Mouse (Mus musculus) left cerebral cortex, adult 8-10 months (tissue): ENCODE data around the gene Nmur2. TPM values are rescaled to one million over a fixed set of nuclear protein-coding genes. Genes with fewer than 3 reads are reported as not detected.

Experiments
- DNase-seq, 2 experiments: peaks; one replicate each; pipeline ENCODE4 v3.0.0; 2022; ENCODE audit warnings: low spot score in 2 of 2
- total RNA-seq, 4 experiments: library from RNA; stranded (reverse); gene quantifications; 2 replicates each; pipeline ENCODE4 v1.2.4; 2022

Gene Nmur2
- total RNA-seq: under 1 TPM in 2 of 4 experiments, not detected in 2; 0.17 to 0.26 TPM

DNA sequence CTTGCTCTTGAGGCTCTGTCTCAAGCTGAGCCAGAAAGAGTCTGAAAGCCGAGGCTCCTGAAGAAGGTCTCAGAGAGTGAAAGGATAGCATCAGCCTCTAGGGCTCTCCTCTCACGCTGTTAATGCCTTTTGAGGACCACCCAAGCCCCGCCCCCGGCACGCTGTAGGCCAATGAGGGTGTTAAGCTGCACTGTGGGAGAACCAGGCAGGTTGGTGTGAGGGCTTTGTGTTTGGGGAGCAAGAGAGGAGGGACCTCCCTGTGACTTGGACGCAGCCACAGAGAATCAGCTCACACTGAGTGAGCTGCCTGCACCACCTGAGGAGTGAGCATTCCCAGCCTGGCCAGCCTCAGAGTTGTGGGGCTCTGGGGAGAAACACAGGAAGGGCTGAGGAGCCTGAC, at the start of gene Nmur2:
Gene Nmur2 (minus strand): TSS at position 94 of the 400 bp plus-strand sequence.
- DNase-seq: no peak

DNA sequence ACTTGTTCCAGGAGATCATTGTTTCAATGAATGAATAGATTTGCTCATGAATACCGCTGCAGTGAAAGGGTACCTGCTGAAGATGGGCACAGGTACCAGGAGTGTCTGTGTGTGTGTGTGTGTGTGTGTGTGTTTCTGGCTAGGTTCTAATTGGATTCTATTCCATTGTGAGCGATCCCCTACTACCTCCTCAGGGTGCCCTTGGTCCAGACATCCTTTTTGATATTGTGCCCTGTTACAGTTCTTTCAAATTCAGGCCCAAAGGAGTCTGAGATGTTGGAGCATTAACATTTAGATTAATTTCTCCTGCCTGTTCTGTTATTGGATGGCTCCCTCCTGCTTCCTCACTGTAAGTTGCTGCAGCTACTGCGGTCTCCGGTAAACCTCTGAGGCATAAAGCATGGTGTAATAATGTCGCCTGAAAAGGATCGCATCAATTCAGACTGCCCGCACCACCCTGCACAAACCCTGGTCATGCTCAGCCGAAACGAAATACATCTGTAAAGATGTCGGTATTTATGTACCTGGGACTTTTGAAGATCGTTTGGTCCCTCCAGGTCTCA, 48.4 kb upstream of the Nmur2 start:
- DNase-seq: no peak

DNA sequence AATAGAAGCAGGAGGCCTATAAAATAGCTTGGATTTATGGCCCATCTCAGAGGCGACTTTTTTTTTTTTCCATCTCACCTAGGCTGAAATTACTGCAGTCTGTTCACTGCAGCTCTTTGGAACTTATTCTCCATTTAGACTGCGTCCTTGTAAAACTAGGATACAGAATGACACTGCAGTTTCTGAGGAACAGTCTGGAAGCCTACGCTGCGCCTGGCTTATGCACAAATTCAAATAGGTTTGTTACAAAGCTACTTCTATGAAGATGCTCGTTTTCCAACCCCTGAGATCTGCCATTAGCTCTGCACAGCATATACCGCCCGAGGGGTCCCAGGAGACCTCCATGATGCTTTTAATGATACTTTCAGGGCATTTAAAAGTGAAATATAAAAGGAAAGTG, 31.3 kb upstream of the Nmur2 start:
- peak; percentile 9 to 46 for DNase-seq

DNA sequence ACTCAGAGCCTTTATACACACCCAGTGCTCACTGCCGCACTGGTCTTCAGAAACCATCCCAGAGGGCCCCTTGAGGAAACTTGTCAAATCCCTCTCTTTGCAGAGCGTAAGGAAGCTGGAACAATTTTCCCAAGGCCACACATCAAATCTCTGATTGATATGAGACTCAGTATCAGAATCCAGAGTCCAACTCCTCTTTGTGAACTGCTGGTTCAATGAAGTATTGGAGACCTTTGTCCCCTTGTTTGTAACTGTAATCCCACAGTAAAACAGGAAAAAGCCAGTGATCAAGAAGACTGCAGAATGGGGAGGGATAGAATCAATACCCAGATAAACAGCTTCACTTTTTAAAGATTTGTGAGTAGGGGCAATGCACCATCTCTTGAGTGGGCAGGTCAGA, 28.8 kb upstream of the Nmur2 start:
- no peak for DNase-seq

DNA sequence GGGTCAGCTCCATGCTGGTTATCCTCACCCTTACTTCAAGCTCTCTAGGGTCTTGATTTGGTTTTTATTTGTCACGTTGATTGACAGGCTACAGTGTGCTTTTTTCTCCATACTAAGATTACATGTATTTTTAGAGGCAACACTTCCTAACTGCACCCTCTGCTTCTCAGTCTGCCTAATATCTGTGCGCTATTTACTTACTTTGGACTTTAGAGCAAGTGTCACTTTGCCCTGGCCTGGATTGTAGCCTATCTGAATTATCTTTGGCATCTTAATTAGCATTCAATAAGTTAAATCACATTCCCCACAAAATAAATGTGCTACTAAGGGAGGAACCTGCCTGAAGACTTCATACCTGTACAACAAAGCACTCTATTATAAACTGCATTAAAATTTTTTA, 24.3 kb upstream of the Nmur2 start:
- DNase-seq: no peak

DNA sequence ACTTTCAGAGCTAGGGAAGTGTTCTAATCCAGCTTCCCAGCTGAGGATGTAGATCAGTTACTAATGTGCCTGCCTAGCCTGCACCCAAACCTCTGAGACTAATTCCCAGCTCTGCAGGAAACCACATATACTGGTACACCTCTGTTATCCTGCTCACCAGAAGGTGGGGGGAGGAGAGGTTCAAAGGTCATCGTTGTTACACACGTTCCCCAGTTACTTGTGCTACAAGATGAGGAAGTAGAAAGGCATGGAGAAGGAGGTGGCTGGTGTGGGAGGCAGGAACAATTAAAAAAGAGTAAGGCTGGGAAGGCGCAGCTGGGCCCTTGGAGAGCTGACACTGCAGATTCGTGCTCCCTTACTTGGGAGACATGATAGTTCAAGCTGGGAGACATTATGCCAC, 23.8 kb upstream of the Nmur2 start:
- DNase-seq: no peak

DNA sequence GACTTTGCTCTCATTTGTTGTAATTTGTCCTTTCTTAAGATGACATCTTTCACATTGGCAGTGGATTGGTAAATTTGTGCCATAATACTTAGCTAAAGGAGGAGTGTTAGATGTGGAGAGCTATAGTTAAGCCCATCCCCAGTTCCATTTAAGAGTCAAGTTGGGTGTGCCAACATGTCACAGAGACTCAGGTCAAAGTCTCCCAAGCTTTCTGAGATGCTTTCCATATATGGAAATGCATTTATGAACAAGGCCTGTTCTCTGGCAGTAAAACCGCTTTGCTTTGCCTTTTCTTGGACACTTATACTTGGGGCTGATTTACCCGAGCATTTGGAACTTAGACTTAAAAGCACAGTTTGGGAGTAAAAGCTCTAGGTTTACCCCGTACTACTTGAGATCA, 18.4 kb upstream of the Nmur2 start:
- no peak for DNase-seq

DNA sequence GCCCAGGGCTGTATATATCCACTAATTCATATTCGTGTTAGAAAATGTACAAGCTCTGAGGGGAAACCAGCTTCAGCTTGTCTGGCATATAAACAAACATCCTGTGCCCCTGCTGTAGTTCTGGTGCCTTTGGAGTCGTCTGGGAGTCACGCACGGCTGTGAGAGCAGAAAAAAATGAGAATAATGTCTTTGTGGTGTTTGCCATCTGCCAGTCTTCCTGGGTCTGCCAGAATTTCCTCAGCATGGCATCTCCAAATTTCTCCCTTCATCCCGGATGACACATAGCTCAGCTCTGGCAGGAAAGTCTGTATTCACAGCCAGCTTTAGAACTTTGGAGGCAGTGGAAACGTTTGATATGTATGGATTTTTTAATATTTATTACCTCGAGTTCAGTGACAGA, 13.6 kb upstream of the Nmur2 start:
- DNase-seq: no peak

DNA sequence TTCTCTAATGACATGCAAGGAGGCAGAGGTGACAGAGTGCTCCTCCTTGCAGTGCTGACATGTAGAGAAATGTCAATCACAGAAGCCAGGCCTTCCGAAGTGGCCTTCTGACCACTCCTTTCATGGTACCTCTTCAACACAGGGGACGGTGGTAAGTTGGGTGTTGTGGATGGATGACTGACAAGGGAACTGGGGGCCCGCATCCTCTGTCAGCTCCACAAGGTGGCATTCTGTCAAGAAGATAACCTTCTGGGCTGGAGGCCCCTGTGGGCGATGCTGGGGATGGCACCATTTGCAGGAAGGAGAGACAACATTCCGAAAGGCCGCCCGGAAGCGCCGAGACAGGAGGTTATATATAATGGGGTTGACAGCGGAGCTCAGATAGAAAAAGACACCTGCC, 14.0 kb downstream of the Nmur2 start:
- DNase-seq: no peak

DNA sequence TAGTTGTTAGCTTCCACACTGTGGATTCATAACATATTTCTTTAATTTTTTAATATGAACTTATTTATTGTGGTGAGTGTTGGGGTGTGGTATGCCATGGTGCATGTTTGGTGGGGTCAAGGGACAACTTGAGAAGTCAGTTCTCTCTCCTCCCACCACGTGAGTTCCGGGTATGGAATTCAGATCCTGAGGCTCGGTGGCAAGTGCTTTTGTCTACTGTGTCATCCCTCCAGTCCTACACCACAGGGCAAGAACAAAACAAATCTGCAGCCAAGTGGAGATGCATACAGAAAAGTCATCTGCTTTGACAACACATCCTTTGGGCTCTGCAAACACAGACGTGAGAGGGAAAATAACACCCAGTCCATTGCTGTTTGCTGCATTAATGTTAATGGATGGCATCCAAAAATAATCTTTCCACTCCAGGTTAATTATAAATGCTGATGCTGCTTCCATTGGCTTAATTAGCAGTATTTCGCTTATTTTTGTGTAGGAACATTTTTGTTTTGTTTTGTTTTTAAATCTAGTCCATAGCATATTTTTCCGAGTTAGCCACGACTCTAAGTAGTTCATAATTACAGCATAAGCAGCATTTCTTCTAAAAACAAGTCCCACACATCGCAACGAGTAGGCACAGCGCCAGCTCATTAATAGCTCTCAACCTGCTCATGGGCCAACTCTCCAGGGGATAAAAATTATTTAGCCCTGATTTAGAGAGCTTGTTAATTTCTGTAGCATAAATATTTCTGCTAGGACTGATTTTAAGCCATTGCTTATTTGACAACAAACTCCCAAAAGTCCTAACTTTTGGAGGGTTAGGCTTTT, 14.9 kb downstream of the Nmur2 start:
- DNase-seq: peak in 1 of 2 experiments; percentile 36

DNA sequence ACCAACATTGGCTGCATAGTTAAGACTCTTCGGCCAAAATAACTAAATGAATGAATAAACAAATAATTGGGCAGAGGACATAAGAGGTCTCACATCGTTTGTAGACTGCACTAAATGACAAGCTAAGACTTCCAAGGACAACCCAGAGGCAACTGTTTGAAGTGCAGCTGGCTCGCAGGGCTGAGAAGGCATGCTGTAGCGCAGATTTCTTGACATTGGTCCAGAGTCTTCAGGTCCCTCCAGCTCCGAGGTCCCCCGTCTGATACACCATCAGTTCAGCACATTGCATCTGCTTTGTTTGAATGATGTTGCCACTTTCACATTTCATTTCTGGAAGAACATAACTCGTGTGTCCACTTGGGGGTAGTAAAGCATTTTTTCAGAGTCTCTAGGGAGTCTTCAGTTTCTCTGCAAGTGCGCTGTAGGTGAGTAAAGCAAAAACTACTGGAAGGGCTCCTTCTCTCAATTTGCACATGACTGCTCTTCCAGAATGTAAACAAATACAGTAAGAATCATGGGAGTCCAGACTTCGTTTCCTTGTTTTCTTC, 27.2 kb downstream of the Nmur2 start:
- no peak for DNase-seq

DNA sequence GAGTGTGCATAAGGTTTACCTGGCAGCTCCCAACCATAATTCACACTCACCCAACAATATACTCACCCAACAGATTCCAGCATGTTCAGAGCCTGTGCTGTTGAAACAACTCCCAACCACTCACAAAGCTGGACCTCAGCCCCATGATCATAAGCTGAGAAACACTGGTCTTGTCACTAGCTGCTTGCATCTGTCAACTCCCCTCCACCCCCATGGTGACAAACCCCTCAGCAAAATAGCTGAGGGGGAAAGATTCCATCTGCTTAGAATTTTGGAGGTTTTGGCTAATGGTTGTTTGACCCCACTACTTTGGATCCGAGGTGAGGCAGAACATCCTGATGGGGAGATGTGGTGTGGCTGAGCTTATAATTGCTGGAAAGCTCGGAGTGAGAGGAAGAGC, 28.4 kb downstream of the Nmur2 start:
- no peak for DNase-seq

DNA sequence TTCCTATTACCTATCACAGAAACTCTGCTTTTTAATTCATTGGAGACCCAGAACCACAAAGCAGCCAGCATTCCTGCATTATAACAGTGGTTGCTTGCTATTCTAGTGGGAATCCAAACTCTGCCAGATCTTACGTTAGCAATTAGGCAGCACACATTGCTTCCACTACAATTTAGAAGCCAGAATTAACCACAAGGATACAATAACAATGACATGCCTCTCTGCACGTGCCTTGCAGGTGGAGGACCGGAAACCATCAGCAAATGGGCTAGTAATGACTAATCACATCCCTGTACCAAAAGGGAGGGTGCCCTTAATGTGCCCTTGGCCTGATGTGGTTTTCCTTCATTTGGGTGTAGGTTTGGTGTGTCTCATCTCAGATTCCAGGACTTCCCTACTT, 32.5 kb downstream of the Nmur2 start:
- no peak for DNase-seq

DNA sequence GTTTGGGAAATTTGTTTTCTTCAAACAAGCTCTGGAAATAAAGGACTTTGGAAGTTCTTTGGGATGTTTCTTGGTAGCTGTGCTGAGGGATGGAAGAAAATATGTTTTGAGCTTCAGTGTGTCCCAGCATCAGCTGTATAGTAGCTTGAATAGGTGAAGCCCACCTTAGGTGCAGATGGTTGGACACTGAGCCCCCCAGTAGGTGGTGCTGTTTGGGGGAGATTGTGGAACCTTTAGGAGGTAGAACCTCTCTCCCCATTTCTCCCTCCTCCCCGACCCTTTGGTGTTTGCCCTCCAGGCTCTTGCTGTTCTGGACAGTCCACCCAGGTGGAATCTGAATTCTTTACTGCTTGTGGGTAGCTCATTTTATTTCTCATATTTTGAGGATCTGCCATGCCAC, 48.0 kb downstream of the Nmur2 start:
- no peak for DNase-seq

DNA sequence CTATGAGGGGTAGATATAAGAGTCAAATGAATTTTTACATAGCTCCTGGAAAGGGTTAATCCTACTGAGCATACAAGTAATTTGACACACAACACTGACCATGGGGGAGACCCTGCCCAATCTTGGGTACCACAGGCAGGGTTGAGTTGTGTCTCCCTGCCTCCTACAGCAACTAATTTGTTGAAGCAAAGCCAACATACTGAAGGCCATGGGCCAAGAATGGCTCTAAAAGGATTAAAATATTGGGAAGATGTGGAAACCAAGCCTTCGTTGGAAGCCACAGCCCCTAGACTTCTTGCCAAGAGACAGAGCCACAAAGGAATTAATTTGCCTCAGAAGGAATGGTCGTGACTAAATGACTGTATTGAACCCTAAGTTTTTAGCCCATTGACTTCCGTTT, 48.7 kb downstream of the Nmur2 start:
- DNase-seq: no peak

DNA sequence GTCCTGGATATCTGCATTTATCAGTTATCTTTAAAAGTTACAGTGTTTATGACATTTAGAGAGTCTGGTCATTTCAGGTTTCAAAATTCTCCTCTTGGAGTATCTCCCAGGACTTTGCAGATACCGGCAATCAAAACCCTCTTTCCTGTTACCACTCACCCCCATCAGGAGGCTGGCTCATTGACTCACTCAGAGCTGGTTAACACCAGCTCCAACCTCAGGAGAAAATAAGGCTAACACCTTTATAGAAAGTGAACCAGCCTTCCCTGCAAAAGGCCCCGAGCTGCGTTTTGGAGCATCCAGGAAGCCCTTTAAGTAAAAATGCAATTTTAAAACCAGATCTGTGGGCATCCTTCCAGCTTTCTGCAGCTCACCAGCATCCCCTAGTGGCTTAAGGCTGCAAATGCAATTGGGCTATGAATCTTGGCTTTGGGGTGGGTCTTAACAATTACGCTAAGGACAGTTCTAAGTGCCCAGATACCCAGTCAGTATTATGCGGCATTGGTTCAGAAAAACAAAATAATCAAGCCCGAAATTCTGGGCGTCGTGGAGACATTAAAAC, 49.2 kb downstream of the Nmur2 start:
- peak in 1 of 2 experiments; percentile 15 for DNase-seq

DNA sequence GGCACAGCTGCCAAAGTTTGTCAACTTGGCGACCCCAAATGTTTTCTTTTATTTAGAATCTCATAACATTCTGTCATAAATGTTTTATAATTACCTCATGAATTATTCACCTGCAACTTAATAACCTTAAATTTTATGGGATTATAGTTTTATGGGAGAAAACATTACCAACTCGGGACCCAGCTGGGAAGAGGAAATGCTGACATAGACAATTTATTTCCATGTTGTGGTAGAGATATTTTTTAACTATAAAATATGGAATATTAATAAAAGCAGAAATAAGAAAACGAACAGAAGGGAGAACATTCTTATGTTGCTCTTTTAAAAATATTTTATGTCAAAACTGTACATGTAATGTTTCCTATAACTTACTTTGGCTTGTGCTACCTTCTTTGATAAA, 56.2 kb downstream of the Nmur2 start:
- no peak for DNase-seq

DNA sequence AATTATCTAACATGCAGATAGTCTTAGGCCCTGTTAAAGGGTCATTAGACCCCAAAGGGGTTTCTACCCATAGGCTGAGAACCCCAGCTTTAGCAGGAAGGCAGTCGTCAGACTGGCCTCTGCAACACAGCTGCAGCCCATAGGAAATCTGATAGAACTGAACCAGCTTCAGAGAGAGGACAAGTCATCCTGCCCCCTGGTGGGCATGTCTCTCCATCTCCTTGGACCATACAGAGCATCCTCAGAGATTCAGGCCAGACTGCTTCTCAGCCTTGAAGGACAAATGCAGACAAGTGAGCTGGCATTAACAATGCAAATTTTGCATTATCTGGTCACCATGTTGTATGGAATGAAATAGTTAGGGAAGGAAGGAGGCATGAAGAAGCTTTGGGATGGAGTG, 59.2 kb downstream of the Nmur2 start:
- no peak for DNase-seq

DNA sequence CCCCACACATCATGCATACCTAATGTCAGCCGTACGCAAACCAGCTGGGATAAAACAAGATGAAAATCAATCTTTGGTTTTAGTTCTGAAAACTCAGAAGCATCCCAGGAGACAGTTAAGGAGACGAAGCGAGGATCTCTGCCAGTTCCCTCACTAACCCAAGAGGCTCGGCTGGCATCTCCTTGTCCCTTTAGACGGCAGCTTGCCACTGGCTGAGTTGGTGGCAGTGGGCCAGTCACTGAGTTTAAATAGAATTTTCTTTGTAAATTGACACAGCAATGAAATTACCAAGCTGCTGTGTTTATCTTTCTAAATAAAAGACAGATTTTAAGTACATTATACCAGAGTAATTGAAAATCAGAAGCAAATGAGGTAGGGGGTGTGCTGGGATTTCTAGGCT, 62.7 kb downstream of the Nmur2 start:
- DNase-seq: no peak
